19 mouse cellular contexts compared by ENCODE assay signal in the genomic region with DNA sequence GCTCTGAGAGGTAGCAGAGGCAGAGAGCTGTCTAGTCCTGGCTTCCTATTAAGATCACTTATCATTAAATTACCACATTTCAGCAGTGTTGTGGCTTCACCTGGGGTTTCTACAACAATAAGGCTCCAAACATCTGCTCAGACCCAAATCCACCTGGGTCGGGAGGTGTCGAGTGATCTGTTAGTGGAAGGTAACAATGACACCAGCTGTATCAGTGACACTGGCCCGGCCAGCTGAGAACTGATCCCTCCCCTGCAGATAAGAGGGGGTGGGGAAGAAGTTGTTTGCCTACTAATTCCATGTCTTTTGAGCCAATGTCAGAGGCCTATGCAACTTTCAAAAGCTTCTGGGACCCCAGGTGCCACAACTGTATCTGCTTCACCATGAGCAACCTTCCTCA. TPM values are rescaled to one million over a fixed set of nuclear protein-coding genes. Genes with fewer than 3 reads are reported as not detected.
DNase-seq lines count a peak whose midpoint lies in the region; ATAC-seq and TF ChIP-seq lines count a peak whose summit lies in the region.
"Had no signal": no experiment of that assay in that cellular context is flagged by ENCODE, and none has a peak within 500 bp of the region (broad histone marks: within the 10 kb centered on the region; RNA-seq: fewer than 3 reads in every experiment).

A gene (minus strand): TSS at position 71 of the 400 bp plus-strand sequence.

- intact Hi-C loops in heart, postnatal 10 days (cut with DNase I): loop anchor here (5.0 to 10.0 kb wide), 2 partner anchors 101 to 198 kb away; no protein-coding TSS in a partner anchor

- 0 out of 2 replicates have a peak within 1 kb of the TSS, but pooled peaks have one; percentile 10 for H3K9ac ChIP-seq in heart, embryonic 11.5 days (ENCODE audit: low read depth, low read length)
- H3K9ac ChIP-seq in kidney, embryonic 15.5 days: no peak within 1 kb of the TSS
- H3K9ac ChIP-seq in stomach, postnatal 0 days (ENCODE audit: low read length): no peak within 1 kb of the TSS
- H3K9ac ChIP-seq: forebrain, embryonic 12.5 days; lung, embryonic 15.5 days had no signal

- H3K4me3 ChIP-seq in heart, embryonic 11.5 days (ENCODE audit: low read depth, low read length): no peak within 1 kb of the TSS
- no peak within 1 kb of the TSS for H3K4me3 ChIP-seq in kidney, embryonic 15.5 days (replicated peaks)
- H3K4me3 ChIP-seq in stomach, postnatal 0 days (ENCODE audit: low read depth, low read length): no peak within 1 kb of the TSS
- H3K4me3 ChIP-seq: lung, embryonic 15.5 days; myocyte had no signal

- ATAC-seq in heart, embryonic 11.5 days (replicated peaks; ENCODE audit: insufficient number of reproducible peaks, low FRiP score, low TSS enrichment): no peak
- no peak; the same call in 1 of the 2 replicates for ATAC-seq in kidney, embryonic 15.5 days (replicated peaks; ENCODE audit: low FRiP score)
- no peak for ATAC-seq in stomach, postnatal 0 days (ENCODE audit: low FRiP score, low TSS enrichment)

- no peak for TF ChIP-seq CTCF in stomach, postnatal 0 days (IDR thresholded peaks at IDR 0.05; ENCODE audit: low read depth)

- no peak for DNase-seq in heart, postnatal 10 days
- DNase-seq in kidney, adult 9 months: no peak
- no peak for DNase-seq in thymus, postnatal 0 days (ENCODE audit: low spot score)
- no peak for DNase-seq in thymus, postnatal 36 days
- no peak for DNase-seq in ovary, postnatal 10 days (ENCODE audit: low spot score)
- no peak for DNase-seq in stomach, postnatal 0 days (ENCODE audit: low spot score)
- DNase-seq: adrenal gland, postnatal 10 days; B cell, adult 2 months; cerebellum, adult 18-20 months; right cerebral cortex, postnatal 14 days had no signal

- no peaks in the 10 kb centered on the region for H3K36me3 ChIP-seq in heart, embryonic 11.5 days (ENCODE audit: control insufficient read depth, insufficient read depth, low read length)
- H3K36me3 ChIP-seq in kidney, embryonic 15.5 days: no peaks in the 10 kb centered on the region
- no peaks in the 10 kb centered on the region for H3K36me3 ChIP-seq in stomach, postnatal 0 days (ENCODE audit: control insufficient read depth, insufficient read depth, low read length)
- H3K36me3 ChIP-seq: forebrain, embryonic 12.5 days; heart, embryonic 10.5 days; lung, embryonic 15.5 days had no signal

- WGBS in heart, embryonic 11.5 days (ENCODE audit: insufficient replicate concordance): 15% methylated on average over 3 of the region's 3 CpGs
- WGBS in kidney, embryonic 15.5 days: 53% methylated on average over 3 of the region's 3 CpGs
- WGBS in stomach, postnatal 0 days: 39% methylated on average over 3 of the region's 3 CpGs

- H3K27ac ChIP-seq in heart, embryonic 11.5 days (ENCODE audit: low read depth, low read length): no peak within 1 kb of the TSS
- peak within 1 kb of the TSS; percentile 29; the same call in 1 of the 2 replicates for H3K27ac ChIP-seq in kidney, embryonic 15.5 days
- no peak within 1 kb of the TSS for H3K27ac ChIP-seq in stomach, postnatal 0 days (replicated peaks)
- H3K27ac ChIP-seq: forebrain, embryonic 12.5 days; heart, embryonic 10.5 days; layer of hippocampus, adult 2 months; left cerebral cortex, adult 2 months; lung, embryonic 15.5 days had no signal

- no peak for TF ChIP-seq EP300 in stomach, postnatal 0 days (optimal IDR thresholded peaks at IDR 0.05)

- no peaks in the 10 kb centered on the region for H3K27me3 ChIP-seq in heart, embryonic 11.5 days (ENCODE audit: control insufficient read depth, insufficient read depth, low read length)
- H3K27me3 ChIP-seq in kidney, embryonic 15.5 days: no peaks in the 10 kb centered on the region
- no peaks in the 10 kb centered on the region for H3K27me3 ChIP-seq in stomach, postnatal 0 days (ENCODE audit: control insufficient read depth, insufficient read depth, low read length)
- H3K27me3 ChIP-seq: forebrain, embryonic 12.5 days; lung, embryonic 15.5 days had no signal

- H3K9me3 ChIP-seq in heart, embryonic 11.5 days (replicated peaks; ENCODE audit: control insufficient read depth, low read length): no peaks in the 10 kb centered on the region
- H3K9me3 ChIP-seq in kidney, embryonic 15.5 days (replicated peaks): no peaks in the 10 kb centered on the region
- no peaks in the 10 kb centered on the region for H3K9me3 ChIP-seq in stomach, postnatal 0 days (ENCODE audit: control insufficient read depth, low read length)
- H3K9me3 ChIP-seq: forebrain, embryonic 12.5 days; heart, embryonic 10.5 days; lung, embryonic 15.5 days had no signal

- H3K4me1 ChIP-seq in heart, embryonic 11.5 days (ENCODE audit: control insufficient read depth, insufficient read depth, low read length): peaks cover 9% of the 10 kb centered on the region; the same call in 1 of the 2 replicates
- peaks cover 23% of the 10 kb centered on the region for H3K4me1 ChIP-seq in kidney, embryonic 15.5 days
- no peaks in the 10 kb centered on the region for H3K4me1 ChIP-seq in stomach, postnatal 0 days (replicated peaks; ENCODE audit: control insufficient read depth, insufficient read depth)

- no peak within 1 kb of the TSS; the same call in 1 of the 2 replicates for H3K4me2 ChIP-seq in heart, embryonic 11.5 days
- peak within 1 kb of the TSS; percentile 55; the same call in 1 of the 2 replicates for H3K4me2 ChIP-seq in kidney, embryonic 15.5 days
- no peak within 1 kb of the TSS; the same call in 1 of the 2 replicates for H3K4me2 ChIP-seq in stomach, postnatal 0 days (replicated peaks; ENCODE audit: low read depth)

RNA-seq across cellular contexts. Expression of the gene that starts here (rescaled TPM):
- 0.56 and 0.89 TPM in 2 replicates for polyA plus RNA-seq in heart, embryonic 11.5 days (2014; fragmentation: Nextera tagmentation; extraction: Ambion mirVana)
- 1 to 10 TPM in 1 of 2 experiments, under 1 TPM in 1; 0.57 to 1.2 TPM for total RNA-seq in heart, postnatal 10 days (2021)
- 0.85 and 0.92 TPM in 2 replicates for polyA plus RNA-seq in kidney, embryonic 15.5 days (2015; fragmentation: Nextera tagmentation; extraction: Ambion mirVana)
- 21.4 and 22.4 TPM in 2 replicates for polyA plus RNA-seq in thymus, postnatal 0 days (2015; fragmentation: Nextera tagmentation; extraction: Ambion mirVana)
- polyA plus RNA-seq in stomach, postnatal 0 days (2015; fragmentation: Nextera tagmentation; extraction: Ambion mirVana): 0.07 and 0.22 TPM in 2 replicates
- total RNA-seq: megakaryocyte progenitor cell, adult 5-6 weeks had no signal

Comparison
In these comparisons a context has a peak if more than half of its experiments do, and no peak if none do; other contexts are left out.
1. RNA of the gene that starts here (polyA plus RNA-seq): 21.4 to 22.4 TPM in thymus, postnatal 0 days; 0.85 to 0.92 TPM in kidney, embryonic 15.5 days, 0.56 to 0.89 TPM in heart, embryonic 11.5 days and 0.07 to 0.22 TPM in stomach, postnatal 0 days; every median in the first group is over 10 times any median in the second.